Mouse (Mus musculus): Measurements from ENCODE around the gene Skint3. TPM values are rescaled to one million over a fixed set of nuclear protein-coding genes. Genes with fewer than 3 reads are reported as not detected.

Skint3 gene
- polyA plus RNA-seq, 1 experiment from 2014 or later = not detected

Other genes with a start within 250 kb of the Skint3 start
- gene Skint1, start 226.0 kb upstream of the Skint3 start, polyA plus RNA-seq (2014; fragmentation: Nextera tagmentation; extraction: Ambion mirVana) = not detected in 2 replicates
- not detected in 2 replicates for gene Skint4, start 160.2 kb upstream of the Skint3 start, polyA plus RNA-seq (2014; fragmentation: Nextera tagmentation; extraction: Ambion mirVana)
- gene Skint9, start 201.7 kb downstream of the Skint3 start, polyA plus RNA-seq (2014; fragmentation: Nextera tagmentation; extraction: Ambion mirVana) = not detected in 2 replicates